Mouse (Mus musculus) liver, embryonic 12.5 days (tissue): ENCODE measurements around the gene Tmem164. TPM values are rescaled to one million over a fixed set of nuclear protein-coding genes. Genes with fewer than 3 reads are reported as not detected.

Source experiments
- ATAC-seq: fragments of 200-750 bp; cut with Nextera tagmentation; 2 replicates; pipeline ENCODE4 v1.8.0; 2017; ENCODE audit warnings: moderate number of reproducible peaks, mild to moderate bottlenecking, moderate library complexity
- H3K27ac ChIP-seq: fragments of 300-500 bp; sonication (generic); 2 replicates; pipeline ENCODE4 v1.5.1; 2016; ENCODE audit warnings: mild to moderate bottlenecking
- H3K27me3 ChIP-seq: fragments of 300-500 bp; sonication (generic); replicated peaks from 2 replicates; pipeline ENCODE4 v1.6.1; 2016; ENCODE audit warnings: mild to moderate bottlenecking, moderate library complexity
- H3K36me3 ChIP-seq: fragments of 300-500 bp; sonication (generic); 2 replicates; pipeline ENCODE4 v1.6.1; 2016; ENCODE audit warnings: mild to moderate bottlenecking, moderate library complexity
- H3K4me1 ChIP-seq: fragments of 300-500 bp; sonication (generic); 2 replicates; pipeline ENCODE4 v1.6.1; 2016
- H3K4me2 ChIP-seq: fragments of 300-500 bp; sonication (generic); 2 replicates; pipeline ENCODE4 v1.6.1; 2016; ENCODE audit warnings: mild to moderate bottlenecking, moderate library complexity
- H3K4me3 ChIP-seq: fragments of 300-500 bp; sonication (generic); 2 replicates; pipeline ENCODE4 v1.5.1; 2016; ENCODE audit warnings: mild to moderate bottlenecking, moderate library complexity
- H3K9ac ChIP-seq: fragments of 300-500 bp; sonication (generic); 2 replicates; pipeline ENCODE4 v1.6.1; 2016; ENCODE audit warnings: mild to moderate bottlenecking, moderate library complexity
- H3K9me3 ChIP-seq: fragments of 300-500 bp; sonication (generic); replicated peaks from 2 replicates; pipeline ENCODE4 v1.6.1; 2016; ENCODE audit warnings: mild to moderate bottlenecking, moderate library complexity
- WGBS: fragments of 180-500 bp; shearing (Covaris S2); methylation state at CpG from one replicate; pipeline ENCODE4 v1.1.7; 2016; ENCODE audit not compliant: insufficient replicate concordance; 5-methylcytosine and 5-hydroxymethylcytosine counted together
- polyA plus RNA-seq: library from polyadenylated mRNA; unstranded; fragments of >200 nt; fragmentation: Nextera tagmentation; extraction: Ambion mirVana; gene quantifications from 2 replicates; pipeline ENCODE4 v1.2.1, GENCODE M21; 2016

Tmem164 gene
- polyA plus RNA-seq, 1 experiment from 2014 or later, result 41.8 TPM

GRCm38 (mm10) chrX:142678499-142679474 is 2.4 kb upstream of the Tmem164 start:
- Histone ChIP-seq H3K27me3 (peaks cover 15% of the 10 kb centered on the region), H3K9me3 (no peaks in the 10 kb centered on the region), H3K4me3 (peak overlapping the region; percentile 38), H3K36me3 (peaks cover 7% of the 10 kb centered on the region; the same call in 1 of the 2 replicates), H3K4me2 (peak overlapping the region; percentile 90), H3K4me1 (peaks cover 50% of the 10 kb centered on the region), H3K9ac (peak overlapping the region; percentile 48), H3K27ac (peak overlapping the region; percentile 89)
- 22% methylated on average over 13 of the region's 13 CpGs for WGBS
- ATAC-seq, result peak; percentile 59

- H3K27me3 ChIP-seq, result peaks cover 15% of the 10 kb centered on the region
- H3K4me1 ChIP-seq, result peaks cover 58% of the 10 kb centered on the region
- peak overlapping the region; percentile 89 for H3K27ac ChIP-seq
- WGBS, result 21% methylated on average over 11 of the region's 11 CpGs
- H3K4me3 ChIP-seq, result peak overlapping the region; percentile 70
- H3K9ac ChIP-seq, result peak overlapping the region; percentile 79
- H3K4me2 ChIP-seq, result peak overlapping the region; percentile 90
- ATAC-seq, result no peak
- peaks cover 11% of the 10 kb centered on the region for H3K36me3 ChIP-seq
- H3K9me3 ChIP-seq, result no peaks in the 10 kb centered on the region
Observed at GRCm38 (mm10) chrX:142679502-142680250, 1.5 kb upstream of the Tmem164 start.

GRCm38 (mm10) chrX:142680391-142681055 is 683 bp upstream of the Tmem164 start:
- Histone ChIP-seq H3K9me3 (no peaks in the 10 kb centered on the region), H3K4me1 (peaks cover 66% of the 10 kb centered on the region), H3K27me3 (peaks cover 15% of the 10 kb centered on the region), H3K36me3 (peaks cover 13% of the 10 kb centered on the region), H3K27ac (peak overlapping the region; percentile 89), H3K4me2 (peak overlapping the region; percentile 90), H3K4me3 (peak overlapping the region; percentile 70), H3K9ac (peak overlapping the region; percentile 79)
- ATAC-seq, result 0 out of 2 replicates have a peak, but pooled peaks have one; percentile 3
- WGBS, result 7% methylated on average over 19 of the region's 19 CpGs

- peaks cover 20% of the 10 kb centered on the region for H3K36me3 ChIP-seq
- ATAC-seq, result peak; percentile 83
- H3K4me1 ChIP-seq, result peaks cover 74% of the 10 kb centered on the region
- H3K27ac ChIP-seq, result peak overlapping the region; percentile 89
- peaks cover 15% of the 10 kb centered on the region for H3K27me3 ChIP-seq
- H3K4me2 ChIP-seq, result peak overlapping the region; percentile 90
- peak overlapping the region; percentile 79 for H3K9ac ChIP-seq
- H3K9me3 ChIP-seq, result no peaks in the 10 kb centered on the region
- H3K4me3 ChIP-seq, result peak overlapping the region; percentile 70
- 13% methylated on average over 17 of the region's 43 CpGs for WGBS
Observed at GRCm38 (mm10) chrX:142681616-142682141, 473 bp downstream of the Tmem164 start.

GRCm38 (mm10) chrX:142682176-142682820 is 1.1 kb downstream of the Tmem164 start:
- H3K27ac ChIP-seq, result peak overlapping the region; percentile 89
- H3K4me2 ChIP-seq, result peak overlapping the region; percentile 90
- 12% methylated on average over 28 of the region's 28 CpGs for WGBS
- H3K4me1 ChIP-seq, result peaks cover 72% of the 10 kb centered on the region
- H3K9ac ChIP-seq, result peak overlapping the region; percentile 79
- peak overlapping the region; percentile 70 for H3K4me3 ChIP-seq
- no peaks in the 10 kb centered on the region for H3K9me3 ChIP-seq
- ATAC-seq, result no peak
- peaks cover 21% of the 10 kb centered on the region for H3K36me3 ChIP-seq
- peaks cover 15% of the 10 kb centered on the region for H3K27me3 ChIP-seq

GRCm38 (mm10) chrX:142682990-142683389 is 1.8 kb downstream of the Tmem164 start:
- 23% methylated on average over 5 of the region's 5 CpGs for WGBS
- H3K9me3 ChIP-seq, result no peaks in the 10 kb centered on the region
- peaks cover 28% of the 10 kb centered on the region for H3K36me3 ChIP-seq
- H3K27ac ChIP-seq, result peak overlapping the region; percentile 89; the same call in 1 of the 2 replicates
- peaks cover 69% of the 10 kb centered on the region for H3K4me1 ChIP-seq
- peak overlapping the region; percentile 70 for H3K4me3 ChIP-seq
- H3K4me2 ChIP-seq, result peak overlapping the region; percentile 90
- ATAC-seq, result no peak
- H3K27me3 ChIP-seq, result peaks cover 15% of the 10 kb centered on the region
- peak overlapping the region; percentile 79 for H3K9ac ChIP-seq

GRCm38 (mm10) chrX:142684674-142685073 is 3.5 kb downstream of the Tmem164 start:
- Histone ChIP-seq H3K27ac (no peak overlapping the region), H3K27me3 (peaks cover 15% of the 10 kb centered on the region), H3K4me1 (peaks cover 53% of the 10 kb centered on the region), H3K4me2 (peak overlapping the region; percentile 90), H3K4me3 (peak overlapping the region; percentile 70), H3K9ac (0 out of 2 replicates have a peak overlapping the region, but pooled peaks have one; percentile 22), H3K36me3 (peaks cover 37% of the 10 kb centered on the region), H3K9me3 (no peaks in the 10 kb centered on the region)
- 42% methylated on average over 4 of the region's 4 CpGs for WGBS
- no peak for ATAC-seq

GRCm38 (mm10) chrX:142685676-142686075 is 4.5 kb downstream of the Tmem164 start:
- H3K36me3 ChIP-seq, result peaks cover 45% of the 10 kb centered on the region
- H3K9me3 ChIP-seq, result no peaks in the 10 kb centered on the region
- H3K27me3 ChIP-seq, result peaks cover 15% of the 10 kb centered on the region
- WGBS, result 74% methylated on average over 6 of the region's 6 CpGs
- no peak overlapping the region for H3K27ac ChIP-seq
- H3K4me2 ChIP-seq, result peak overlapping the region; percentile 90; the same call in 1 of the 2 replicates
- ATAC-seq, result no peak
- no peak overlapping the region for H3K9ac ChIP-seq
- peaks cover 47% of the 10 kb centered on the region for H3K4me1 ChIP-seq
- no peak overlapping the region for H3K4me3 ChIP-seq

- no peak for ATAC-seq
- no peak overlapping the region for H3K9ac ChIP-seq
- H3K4me3 ChIP-seq, result no peak overlapping the region
- 86% methylated on average over 9 of the region's 9 CpGs for WGBS
- H3K27me3 ChIP-seq, result no peaks in the 10 kb centered on the region
- peaks cover 34% of the 10 kb centered on the region for H3K4me1 ChIP-seq
- no peak overlapping the region for H3K27ac ChIP-seq
- no peak overlapping the region for H3K4me2 ChIP-seq
- no peaks in the 10 kb centered on the region for H3K9me3 ChIP-seq
- peaks cover 57% of the 10 kb centered on the region for H3K36me3 ChIP-seq
Observed at GRCm38 (mm10) chrX:142688509-142688908, 7.3 kb downstream of the Tmem164 start.

GRCm38 (mm10) chrX:142693256-142693655 is 12.1 kb downstream of the Tmem164 start:
- no peaks in the 10 kb centered on the region for H3K27me3 ChIP-seq
- no peak overlapping the region for H3K4me3 ChIP-seq
- H3K4me1 ChIP-seq, result no peaks in the 10 kb centered on the region
- no peak overlapping the region for H3K4me2 ChIP-seq
- peaks cover 62% of the 10 kb centered on the region for H3K36me3 ChIP-seq
- ATAC-seq, result no peak
- no peak overlapping the region for H3K9ac ChIP-seq
- 62% methylated on average over 2 of the region's 2 CpGs for WGBS
- H3K9me3 ChIP-seq, result no peaks in the 10 kb centered on the region
- H3K27ac ChIP-seq, result no peak overlapping the region

- no peaks in the 10 kb centered on the region for H3K9me3 ChIP-seq
- H3K4me3 ChIP-seq, result no peak overlapping the region
- no peak overlapping the region for H3K4me2 ChIP-seq
- no peaks in the 10 kb centered on the region for H3K27me3 ChIP-seq
- no peak overlapping the region for H3K27ac ChIP-seq
- WGBS, result 85% methylated on average over 7 of the region's 7 CpGs
- no peaks in the 10 kb centered on the region for H3K4me1 ChIP-seq
- H3K9ac ChIP-seq, result no peak overlapping the region
- H3K36me3 ChIP-seq, result peaks cover 64% of the 10 kb centered on the region
- no peak for ATAC-seq
Observed at GRCm38 (mm10) chrX:142694338-142694737, 13.1 kb downstream of the Tmem164 start.
